Mouse (Mus musculus): Measurements from ENCODE around the gene Bsx.

- TF ChIP-seq CTCF (IDR thresholded peaks at IDR 0.05; ENCODE audit: borderline replicate concordance, insufficient read depth, low read depth, low read length) (peak; percentile 91), POLR2A (IDR thresholded peaks at IDR 0.05; ENCODE audit: borderline replicate concordance, insufficient read depth, low read length) (no peak)
These were observed 39.4 kb upstream of the Bsx start for GRCm38 (mm10) chr9:40834569-40834968.
